Mouse (Mus musculus) gastrocnemius, adult 18-20 months (tissue): ENCODE data around the gene 4932438A13Rik. TPM values are rescaled to one million over a fixed set of nuclear protein-coding genes. Genes with fewer than 3 reads are reported as not detected.

Experiments used
- DNase-seq: peaks from one replicate; pipeline ENCODE4 v3.0.0; 2021; ENCODE audit warnings: low spot score
- long read RNA-seq, 2 experiments: library from polyadenylated mRNA; stranded (forward); transcript quantifications; one replicate each; pipeline ENCODE4 v2.0.0; 2021
- total RNA-seq, 2 experiments: library from RNA; stranded (reverse); gene quantifications; 2 replicates each; pipeline ENCODE4 v1.2.3; 2021

4932438A13Rik gene
- 10 to 100 TPM; 28.1 to 31.2 TPM for total RNA-seq
- long read RNA-seq, experiment 1, partial matches to known transcripts = 4 of 5 reads
- long read RNA-seq, experiment 1, other reads (novel, unspliced or antisense) = 1 of 5 reads
- long read RNA-seq, experiment 2, partial matches to known transcripts = 6 of 6 reads
- long read RNA-seq, experiment 2, other reads (novel, unspliced or antisense) = 0 of 6 reads

- peak; percentile 99 for DNase-seq
These were observed at the start of gene 4932438A13Rik for GRCm38 (mm10) chr3:36862721-36863275. 4932438A13Rik (plus strand) TSS chr3:36863104.

- DNase-seq = no peak
These were observed 46.3 kb upstream of the 4932438A13Rik start for GRCm38 (mm10) chr3:36816633-36817032.

- peak; percentile 15 for DNase-seq
These were observed 43.5 kb upstream of the 4932438A13Rik start for GRCm38 (mm10) chr3:36819402-36819801.

- no peak for DNase-seq
These were observed 41.9 kb upstream of the 4932438A13Rik start for GRCm38 (mm10) chr3:36821037-36821436.

- DNase-seq = no peak
These were observed 37.8 kb upstream of the 4932438A13Rik start for GRCm38 (mm10) chr3:36825098-36825497.

- DNase-seq = no peak
These were observed 37.4 kb upstream of the 4932438A13Rik start for GRCm38 (mm10) chr3:36825554-36825953.

DNA sequence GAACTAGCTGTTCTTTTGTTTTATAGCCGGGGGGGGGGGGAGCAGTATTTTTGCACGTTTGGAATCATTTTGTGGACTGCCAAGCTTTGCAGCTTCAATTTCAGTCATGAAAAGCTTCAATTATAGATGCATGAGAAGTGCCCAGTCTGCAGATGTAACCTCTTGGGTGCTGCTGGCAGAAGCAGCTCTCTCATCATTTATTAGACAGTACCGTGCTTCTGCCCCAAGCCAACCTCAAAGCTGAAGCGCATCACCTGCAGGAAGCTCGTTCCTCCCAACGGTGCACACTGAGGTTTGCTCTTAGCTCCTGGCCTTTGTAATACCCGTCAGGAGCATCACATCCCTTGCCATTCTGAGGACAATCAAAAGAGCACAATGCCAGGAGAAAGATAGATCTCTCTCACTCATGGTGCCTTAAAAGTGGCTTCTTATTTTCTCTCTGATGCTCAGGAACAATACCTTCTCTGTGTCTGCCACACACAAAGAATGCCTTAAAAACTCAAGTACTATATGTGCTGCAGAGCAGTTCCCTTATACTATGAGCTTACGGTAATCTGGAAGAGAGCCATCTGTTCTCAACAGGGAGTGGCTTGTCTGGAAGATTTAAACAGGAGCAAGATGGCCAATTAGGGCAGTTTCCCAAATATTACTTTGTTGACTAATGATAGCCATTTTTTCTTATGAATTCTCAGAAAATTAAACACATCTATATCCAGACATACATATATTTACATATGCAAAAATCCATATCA, 35.5 kb upstream of the 4932438A13Rik start:
- DNase-seq = no peak

- DNase-seq = no peak
These were observed 32.7 kb upstream of the 4932438A13Rik start for GRCm38 (mm10) chr3:36830218-36830617.

DNA sequence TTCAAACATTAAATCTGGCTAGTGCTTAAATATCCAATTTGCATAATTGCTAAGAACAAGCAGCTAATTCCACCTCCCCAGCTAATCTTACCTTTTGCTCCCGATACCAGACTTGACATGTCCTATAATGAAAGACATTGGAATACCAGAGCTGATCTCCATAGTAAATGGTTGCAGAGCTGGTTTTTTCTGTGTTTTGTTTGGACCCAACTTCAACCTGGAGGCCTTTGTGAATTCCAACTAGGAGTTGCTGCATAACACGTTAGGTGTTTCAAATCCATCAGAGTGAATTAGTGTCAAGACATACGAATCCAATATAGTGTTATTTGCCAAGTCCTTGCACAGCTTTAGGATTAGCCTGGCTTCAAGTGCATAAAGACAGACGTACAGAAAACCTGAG, 28.5 kb upstream of the 4932438A13Rik start:
- DNase-seq = no peak

DNA sequence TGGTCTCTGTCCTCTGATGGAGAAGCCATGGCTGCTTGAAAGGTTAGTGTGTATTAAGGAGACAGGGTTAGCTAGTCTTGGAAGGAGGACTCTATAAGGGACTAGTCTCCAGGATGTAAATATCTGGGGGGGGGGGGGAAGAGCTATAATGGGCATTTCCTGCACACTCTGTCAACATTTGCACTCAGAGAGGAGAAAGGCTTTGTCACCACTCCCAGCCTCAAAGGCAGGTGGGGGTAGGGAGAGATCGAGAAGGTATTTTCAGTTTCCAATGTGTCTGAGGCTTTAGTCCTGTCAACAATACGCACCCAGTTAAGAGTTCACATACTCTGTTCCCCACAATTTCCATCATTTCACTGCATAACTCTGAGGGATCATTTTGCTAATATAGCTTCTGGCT, 28.1 kb upstream of the 4932438A13Rik start:
- DNase-seq = no peak

DNA sequence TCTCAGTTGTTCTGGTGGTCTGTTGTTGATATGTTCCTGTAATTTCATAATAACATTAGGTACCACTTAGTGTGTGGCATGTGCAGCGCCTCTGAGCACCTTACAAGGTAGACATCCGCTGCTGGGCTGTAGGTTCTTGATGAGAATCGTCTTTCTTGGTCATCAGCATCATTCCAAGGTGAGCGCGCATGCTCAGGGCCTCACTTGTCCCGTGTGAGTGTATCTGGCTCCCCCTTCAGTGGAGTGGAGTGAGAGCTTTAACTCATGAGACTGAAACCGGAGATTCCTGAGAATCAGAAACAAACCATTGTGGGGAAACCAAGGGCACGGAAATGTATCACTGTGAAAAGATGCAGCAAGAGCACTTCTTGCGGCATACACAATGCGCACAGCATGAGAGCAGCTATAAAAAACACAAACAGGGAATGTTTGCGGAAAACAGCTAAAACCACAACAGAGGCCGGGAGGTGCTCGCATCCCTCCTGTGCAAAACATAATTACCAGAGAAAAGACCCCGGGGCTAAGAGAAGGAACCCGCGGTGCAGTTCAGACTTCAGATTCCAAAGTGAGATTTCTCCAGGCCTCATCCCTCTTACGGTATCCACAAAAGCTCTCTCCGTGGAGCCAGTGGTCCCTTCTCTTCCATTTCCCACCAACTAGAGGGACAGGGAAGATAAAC, 27.2 kb upstream of the 4932438A13Rik start:
- DNase-seq = no peak

- no peak for DNase-seq
These were observed 26.1 kb upstream of the 4932438A13Rik start for GRCm38 (mm10) chr3:36836833-36837232.

DNA sequence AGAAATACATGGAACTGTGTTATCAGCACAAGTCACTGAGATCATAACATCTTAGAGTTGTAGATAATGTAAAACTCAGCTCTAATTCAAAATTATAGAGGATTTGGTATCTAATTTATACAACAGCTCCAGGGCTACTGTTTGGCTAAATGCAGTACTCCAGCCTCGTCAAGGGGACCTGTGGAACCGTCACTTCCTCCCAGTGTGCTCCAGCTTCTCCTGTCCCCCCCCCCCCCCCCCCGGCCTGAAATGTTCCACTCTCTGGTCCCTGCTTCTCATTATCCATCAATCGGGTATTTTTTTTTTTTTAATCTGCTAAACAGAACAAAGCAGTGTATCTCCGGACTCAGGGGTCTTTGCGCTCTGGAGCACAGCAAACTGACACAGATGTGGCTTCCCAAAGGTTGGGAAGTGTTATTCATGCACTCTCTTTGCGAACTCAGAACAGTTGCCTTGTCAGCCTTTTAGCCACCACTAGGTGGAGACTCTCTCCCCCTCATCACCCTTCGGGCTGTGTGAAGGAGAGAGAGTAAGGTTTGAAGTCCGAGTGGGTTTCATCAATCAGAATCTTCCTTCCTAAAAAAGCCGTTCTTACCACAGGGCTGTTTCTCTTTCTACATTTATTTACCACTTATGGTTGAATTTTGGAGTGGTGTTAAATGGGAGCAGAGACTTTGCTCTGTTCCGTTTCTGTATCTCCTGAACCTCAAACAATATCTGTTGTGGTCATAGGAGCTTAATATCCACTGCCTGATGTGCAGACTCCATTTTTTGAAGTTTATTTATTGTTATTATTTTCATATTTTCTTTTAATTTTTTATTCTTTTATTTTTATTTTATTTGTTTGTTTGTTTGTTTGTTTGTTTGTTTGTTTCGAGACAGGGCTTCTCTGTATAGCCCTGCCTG, 22.0 kb upstream of the 4932438A13Rik start:
- DNase-seq = peak; percentile 61

DNA sequence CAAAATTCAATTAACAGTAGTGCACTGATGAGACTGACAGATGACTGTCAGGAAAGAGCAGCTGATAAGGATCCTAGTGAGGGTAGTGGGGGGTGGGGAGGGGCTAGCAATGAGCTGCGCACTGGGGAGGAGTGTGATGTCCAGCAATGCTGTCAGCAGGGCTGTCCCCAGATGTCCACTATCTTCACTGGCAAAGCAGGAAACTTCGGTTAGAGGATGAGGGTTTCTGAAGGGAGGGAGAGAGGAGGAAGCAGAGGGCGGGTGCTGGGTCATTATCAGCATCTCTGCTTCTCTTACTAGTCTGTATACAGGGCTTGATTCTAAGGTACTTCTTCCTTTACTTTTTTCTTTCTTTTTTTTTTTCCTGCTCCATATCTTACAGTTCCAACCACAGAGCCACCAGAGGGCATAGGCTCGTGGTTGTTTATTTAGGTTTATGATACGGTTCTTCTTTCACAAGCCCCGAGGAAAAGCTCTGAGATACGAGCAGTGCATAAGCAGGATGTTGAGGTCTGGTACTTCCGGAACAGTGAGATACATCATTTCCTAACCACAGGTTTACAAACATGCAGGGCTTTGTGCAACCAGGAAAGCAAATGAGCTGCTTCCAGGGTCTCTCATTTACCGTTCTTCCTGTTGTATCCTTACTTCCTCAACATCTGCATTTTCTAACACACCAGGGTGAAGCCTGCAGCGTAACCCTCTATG, 9.0 kb upstream of the 4932438A13Rik start:
- DNase-seq = no peak

- DNase-seq = no peak
These were observed 1.2 kb upstream of the 4932438A13Rik start for GRCm38 (mm10) chr3:36861411-36862410.

- DNase-seq = no peak
These were observed 523 bp downstream of the 4932438A13Rik start for GRCm38 (mm10) chr3:36863427-36863826.

DNA sequence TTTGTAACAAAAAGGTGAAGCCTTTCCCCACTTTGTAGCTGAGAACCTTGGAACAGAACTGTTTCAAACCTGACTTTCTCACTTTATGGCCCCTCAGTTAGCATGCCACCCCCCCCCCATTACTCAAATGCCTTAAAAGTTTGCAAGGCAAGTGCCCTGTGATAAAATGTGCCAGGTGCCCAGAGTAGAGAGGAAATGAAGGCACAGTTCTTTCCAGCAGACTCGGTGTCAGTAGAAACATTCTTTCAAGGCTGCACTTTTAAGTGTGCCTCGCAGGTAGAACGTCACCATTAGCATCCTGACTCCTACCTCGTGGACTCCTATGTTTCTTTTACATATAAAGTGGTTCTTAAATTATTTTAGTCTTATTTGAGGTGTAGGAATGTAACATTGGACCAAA, 977 bp downstream of the 4932438A13Rik start:
- no peak for DNase-seq

DNA sequence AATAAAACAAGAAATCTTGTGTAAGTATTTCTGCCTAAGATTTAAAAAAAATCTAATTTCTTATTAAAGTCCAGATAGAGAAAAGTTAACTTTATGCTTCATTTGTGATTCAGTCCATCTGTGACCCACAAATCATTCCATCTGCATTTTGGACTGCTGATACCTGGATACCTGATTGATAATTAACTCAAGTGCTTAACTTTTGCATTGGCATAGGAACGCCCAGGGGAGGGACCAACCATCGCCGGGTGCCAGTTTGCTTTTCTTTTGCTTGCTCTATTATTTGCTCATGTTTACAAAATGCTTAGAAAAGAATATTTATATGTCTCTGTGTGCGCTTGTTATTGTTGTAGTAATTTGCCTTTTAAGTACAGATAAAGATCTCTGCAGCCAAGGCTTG, 1.6 kb downstream of the 4932438A13Rik start:
- no peak for DNase-seq

- no peak for DNase-seq
These were observed 42.5 kb downstream of the 4932438A13Rik start for GRCm38 (mm10) chr3:36905372-36905771.
